Mouse (Mus musculus): Measurements from ENCODE around the gene Tspan9.

DNA sequence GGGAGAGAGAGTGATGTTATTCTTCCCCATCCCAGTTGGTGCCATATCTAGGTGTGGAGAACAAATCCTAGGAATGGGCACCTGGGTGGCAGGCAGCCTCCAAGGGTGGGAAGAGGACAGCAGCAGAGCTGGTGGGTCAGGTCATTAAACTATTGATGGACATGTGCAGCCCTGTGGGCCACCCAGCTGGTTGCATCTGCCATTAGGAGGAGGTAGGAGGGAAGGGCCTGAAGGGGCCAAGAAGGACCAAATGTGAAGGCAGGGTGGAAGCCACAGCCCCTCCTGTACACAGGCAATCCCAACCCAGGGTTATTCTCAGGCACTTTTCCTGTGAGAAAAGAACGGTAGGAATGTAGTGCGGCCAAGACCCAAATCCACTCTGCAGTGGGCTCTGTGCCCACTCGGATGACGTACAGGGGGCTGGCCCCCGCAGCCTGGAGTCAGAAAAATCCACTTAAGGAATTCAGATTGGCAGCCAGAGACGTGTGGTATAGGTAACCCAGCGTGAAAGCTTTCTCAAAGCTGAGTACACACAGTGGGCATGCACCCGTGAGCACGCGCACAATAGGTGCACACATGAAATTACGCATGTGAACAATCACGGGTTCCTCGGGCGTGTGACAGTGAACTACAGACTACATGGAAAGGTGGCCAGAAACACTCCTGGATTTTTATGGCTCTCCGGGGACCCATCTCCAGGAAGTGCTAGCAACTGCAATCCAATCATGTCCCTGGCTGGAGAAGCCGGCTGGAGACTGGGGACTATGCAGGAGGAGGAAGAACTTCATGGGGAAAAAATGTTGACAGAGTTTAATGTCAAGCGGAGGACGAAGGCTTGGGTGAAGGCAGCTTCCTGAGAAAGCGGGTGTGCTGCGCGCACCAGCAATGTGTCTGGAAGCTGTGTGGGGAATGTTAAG, 67.0 kb downstream of the Tspan9 start:
- TF ChIP-seq HCFC1 (IDR thresholded peaks at IDR 0.05; ENCODE audit: borderline replicate concordance, insufficient read depth, low read length) (no peak), ZC3H11A (IDR thresholded peaks at IDR 0.05; ENCODE audit: borderline replicate concordance, low read depth, low read length) (no peak), CHD2 (IDR thresholded peaks at IDR 0.05; ENCODE audit: low read depth, low read length) (no peak), MAFK (IDR thresholded peaks at IDR 0.05; ENCODE audit: insufficient read depth, low read depth, low read length) (no peak)
